Mouse (Mus musculus) urinary bladder, postnatal 25 days (tissue): ENCODE results near the gene Naa38.

Experiments used
- DNase-seq: peaks from one replicate; pipeline ENCODE4 v3.0.0; 2022; ENCODE audit warnings: low spot score

Naa38 gene

DNA sequence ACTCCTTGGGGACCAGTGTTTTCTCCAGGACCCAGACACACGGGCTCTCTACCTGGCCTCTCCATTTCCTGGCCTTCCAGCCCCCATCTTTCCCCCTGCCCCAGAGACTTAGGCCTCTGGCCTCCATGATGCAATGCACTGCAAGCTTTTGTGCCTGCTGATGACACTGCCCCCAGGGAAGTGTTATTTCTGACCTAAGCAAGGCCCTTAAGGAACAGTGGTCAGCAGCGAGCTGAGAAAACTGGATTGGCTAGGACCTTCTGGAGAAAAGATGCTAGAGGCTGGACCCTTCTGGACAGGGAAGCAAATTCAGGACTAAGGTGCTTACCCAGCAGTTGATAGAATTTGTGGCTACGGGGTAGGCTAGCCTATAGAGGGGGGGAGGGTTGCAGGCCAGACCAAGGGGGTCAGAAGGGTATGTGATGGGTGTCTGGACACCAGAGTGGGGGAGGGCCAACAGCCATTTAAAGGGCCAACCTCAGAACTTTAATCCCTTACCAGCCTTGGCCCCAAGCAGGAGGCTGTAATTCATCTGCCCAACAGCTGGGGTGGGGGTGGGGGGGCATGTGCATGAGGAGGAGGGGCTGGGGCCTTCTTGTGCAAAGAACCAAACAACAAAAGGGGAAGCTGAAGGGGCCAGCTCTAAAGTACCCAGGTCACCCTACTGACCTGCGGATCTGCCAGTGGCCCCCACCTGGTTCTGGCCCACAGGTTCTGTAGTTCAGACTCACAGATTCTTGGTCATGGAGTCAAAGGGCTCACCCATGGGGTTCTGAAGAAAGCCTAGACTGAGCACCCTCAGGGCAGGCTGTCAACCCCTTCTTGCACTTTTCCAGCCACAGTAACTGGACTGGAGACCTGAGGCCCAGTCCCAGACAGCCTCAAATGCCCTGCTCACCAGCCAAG, 19.4 kb downstream of the Naa38 start:
- no peak for DNase-seq

DNA sequence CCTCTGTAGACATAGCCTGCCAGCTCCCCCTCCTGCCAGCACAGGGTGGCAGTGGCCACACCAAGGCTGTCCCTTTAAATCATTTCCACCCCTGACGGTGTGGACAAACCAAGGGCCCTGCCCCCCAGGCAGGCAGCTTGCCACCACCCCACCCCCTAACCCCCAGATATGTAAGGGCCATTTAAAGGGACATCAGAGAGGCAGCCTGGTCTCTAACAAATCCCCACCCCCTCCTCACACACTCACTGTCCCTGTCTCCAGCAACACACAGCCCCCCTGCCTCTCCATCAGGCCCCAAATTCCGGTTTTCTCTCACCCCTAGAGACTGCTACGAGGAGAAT, 20.0 kb downstream of the Naa38 start:
- no peak for DNase-seq

DNA sequence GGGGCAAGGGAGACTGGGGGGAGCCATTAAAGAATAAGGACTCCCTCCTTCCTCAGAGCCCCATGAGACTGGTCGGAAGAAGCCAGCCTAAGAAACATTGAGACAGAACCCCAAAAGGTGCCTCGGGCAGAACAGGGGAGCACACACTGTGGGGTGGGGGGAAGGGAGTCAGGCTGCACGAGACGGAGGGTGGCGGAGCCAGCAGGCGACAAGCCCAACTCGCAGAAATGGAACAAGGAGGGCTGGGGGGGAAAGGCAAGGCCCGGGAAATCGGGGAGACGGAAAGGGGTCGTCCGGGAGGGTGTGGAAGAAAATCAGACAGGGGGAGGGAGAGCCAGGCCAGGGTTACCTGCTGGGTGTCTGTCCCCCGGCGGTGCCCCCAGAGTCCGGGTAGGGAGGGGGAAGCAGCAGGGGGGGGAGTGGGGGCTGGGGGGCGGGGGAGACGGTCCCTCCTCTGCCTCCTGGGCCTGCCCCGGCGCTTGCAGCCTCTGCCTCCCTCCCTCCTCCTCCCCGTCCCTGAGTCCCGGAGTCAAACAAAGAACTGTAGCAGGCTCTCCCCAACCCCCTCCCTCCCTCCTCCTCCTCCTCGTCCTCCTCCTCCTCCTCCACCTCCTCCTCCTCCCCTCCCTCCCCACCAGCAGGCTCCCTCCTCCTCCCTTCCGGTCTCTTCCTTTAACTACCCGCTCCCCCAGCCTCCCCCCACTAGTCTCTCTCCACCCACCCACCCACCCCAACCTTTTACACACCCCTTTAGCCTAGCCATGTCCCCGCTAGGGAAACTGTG, 20.6 kb downstream of the Naa38 start:
- no peak for DNase-seq

DNA sequence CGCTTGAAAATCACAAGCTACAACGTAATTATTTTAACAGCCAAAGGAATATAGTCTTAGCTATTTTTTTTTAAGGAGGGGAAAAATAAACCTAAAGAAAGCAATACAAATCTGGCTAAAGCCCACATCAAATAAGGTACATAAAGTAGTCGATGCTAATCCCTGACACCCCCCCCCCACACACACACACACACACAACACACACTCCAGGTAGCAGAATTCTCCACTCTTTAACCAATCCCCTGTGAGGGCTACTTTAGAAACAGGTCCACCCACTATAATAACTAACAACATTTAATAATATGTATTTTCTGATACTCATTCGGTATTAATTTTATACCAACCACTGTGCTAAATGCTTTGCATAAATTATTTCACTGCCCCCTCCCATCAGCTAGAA, 21.2 kb downstream of the Naa38 start:
- no peak for DNase-seq

DNA sequence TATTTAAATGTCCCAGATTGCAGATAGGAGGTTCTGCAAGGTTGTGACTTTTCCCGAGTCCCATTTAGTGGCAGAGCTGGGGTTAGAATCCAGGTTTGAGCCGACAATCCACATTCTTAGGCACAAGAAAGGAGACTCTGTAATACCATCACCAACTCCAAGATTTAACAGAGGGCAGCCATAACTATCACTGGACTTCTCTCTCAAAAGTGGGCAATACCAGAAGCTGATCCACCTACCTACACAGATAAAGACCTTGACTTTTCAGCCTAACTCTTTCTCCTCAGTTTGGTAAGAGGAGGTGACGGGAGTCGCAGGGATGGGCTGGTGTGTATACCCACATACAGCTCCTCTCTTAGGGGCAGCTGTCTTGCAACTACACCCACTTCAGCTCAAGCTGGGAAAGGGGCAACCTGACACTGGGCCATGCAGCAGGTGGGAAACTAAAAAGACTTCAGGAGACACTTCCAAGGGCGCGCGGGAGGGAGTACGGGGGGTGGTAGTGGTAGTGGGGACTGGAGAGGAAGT, 21.7 kb downstream of the Naa38 start:
- no peak for DNase-seq

DNA sequence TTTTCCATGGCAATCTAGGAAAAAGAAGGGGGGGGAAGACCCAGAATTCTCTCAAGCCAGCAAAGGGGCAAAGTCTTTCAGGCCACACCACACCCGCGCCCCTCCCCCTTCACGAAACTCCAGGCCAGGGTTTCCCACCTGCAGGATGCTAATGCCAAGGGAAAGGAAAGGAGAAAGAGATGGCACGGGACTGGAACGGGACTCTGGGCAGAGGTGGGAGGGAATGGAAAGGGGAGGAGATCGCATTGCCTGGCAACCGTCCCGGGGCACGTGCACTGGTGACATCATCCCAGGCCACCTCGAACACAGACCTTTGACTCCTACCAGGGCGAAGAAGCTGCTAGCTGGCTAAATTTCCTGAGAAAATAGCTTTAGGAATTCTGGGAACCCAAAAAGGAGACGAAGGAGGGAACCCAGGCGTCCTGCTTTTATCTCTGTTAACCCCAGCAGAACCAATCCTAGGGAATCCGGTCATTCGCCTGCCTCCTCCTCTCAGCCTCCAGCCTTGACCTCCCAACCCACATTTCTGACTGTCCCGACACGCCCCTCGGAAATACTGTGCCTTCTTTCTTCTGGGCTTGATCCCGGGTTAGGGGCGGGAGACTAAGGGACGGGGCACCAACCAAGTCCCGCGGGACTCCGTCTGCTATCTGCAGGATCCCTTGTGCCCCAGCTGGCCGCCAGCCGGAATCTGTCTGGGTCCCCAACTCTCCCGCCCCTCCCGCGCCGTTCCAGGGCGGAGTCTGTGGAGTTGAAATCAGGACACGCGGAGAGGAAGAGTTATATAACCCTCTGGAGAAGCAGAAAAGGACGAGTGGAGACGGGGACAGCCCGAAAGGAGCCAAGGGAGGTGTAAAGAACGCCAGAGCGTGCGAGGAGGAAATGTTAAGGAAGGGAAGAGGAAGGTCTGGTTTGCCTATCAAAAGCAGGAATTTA, 22.4 kb downstream of the Naa38 start:
- peak; percentile 91 for DNase-seq

DNA sequence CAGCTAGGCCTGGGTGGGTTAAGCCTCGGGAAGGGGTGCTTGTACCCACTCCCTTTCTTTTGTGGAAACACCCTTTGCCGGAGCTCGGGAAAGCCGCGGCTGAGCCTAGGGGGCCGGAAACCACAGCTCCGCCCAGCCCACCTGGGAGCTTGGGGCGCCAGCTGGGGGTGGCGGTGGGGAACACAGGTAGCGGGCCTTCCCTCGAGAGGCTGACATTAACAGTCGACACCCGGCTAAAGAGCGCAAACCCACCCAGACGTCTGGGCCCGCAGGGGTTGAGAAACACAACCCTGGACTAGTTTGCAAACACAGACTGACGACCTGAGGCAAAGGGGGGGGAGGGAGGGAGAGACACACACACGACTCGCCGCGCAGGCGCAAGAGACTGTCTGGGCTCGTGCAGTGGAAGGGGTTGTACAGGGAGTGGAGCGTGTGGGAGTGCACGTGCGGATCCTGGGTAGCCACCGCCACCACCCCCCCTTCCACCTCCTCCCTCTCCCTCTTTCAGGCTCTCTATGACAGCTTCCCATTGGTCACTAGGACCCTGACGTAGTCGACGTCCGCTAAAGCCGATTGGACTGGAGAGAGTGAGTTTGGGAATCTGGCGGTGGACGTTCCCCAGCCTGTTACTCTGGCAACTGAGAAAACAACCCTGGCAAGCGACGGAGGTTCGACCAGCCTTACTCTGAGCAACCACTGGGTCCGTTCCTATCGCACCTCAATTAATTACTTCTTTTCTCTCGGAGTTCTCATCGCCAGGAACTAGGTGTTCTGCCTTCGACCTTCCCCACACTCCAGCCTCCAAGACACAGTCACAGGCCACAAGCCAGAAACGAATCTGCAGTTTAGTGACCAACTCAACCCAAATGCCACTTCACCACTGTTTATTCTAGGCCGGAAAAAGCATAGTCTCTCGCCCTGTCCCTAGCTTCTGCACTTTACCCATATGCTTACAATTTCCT, 23.5 kb downstream of the Naa38 start:
- peak; percentile 78 for DNase-seq

DNA sequence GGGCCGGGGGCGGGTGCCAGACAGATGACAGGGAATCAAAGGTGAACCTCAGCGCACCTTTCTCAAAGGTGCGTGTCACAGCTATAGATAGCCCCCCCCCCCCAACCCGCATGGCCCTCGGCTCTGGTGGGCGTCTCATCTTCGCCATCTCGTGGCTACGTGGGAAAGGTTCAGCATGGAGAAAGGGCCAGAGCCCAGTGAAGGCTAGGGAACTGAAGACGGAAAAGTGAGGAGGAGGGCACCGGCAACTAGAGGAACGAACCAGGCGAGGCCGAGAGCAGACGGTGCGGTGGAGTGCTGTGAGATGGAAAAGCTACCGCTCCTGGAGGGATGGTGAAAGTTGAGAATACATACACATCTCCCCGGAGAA, 24.1 kb downstream of the Naa38 start:
- no peak for DNase-seq

DNA sequence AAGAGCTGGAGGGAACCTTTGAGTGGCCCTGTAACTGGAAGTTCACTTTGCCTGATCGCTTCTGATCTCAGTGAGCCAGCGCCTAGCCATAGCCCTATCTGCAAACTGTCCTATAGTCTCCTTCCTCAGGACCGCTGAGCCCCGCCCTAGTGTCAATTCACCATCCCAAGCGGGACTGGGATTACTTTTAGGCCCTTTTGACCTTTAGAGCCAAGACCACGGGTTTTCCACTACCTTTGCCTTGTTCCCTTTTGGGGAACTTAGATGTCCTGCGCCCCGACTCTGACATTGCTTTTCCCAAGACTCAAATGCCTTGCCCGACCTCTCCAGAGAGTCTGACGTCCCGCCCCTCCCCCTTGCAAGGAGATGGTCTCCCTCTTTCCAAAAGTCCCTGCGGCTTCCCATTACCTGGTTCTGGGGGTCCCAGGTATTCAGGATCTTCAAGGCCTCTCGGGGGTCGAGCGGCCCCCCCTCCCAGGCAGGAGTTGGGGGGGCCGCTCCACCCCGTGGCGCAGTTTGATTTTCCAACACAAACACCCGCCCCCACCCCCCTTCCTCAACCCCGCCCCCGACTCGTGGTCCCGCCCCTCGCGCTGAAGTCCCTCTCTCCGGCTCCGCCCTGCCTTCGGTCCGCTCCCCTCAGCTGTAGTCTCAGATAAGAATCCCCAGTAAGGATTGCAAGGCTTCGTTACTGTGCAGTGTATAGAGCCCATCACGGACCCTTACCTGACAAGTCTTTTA, 24.7 kb downstream of the Naa38 start:
- no peak for DNase-seq

DNA sequence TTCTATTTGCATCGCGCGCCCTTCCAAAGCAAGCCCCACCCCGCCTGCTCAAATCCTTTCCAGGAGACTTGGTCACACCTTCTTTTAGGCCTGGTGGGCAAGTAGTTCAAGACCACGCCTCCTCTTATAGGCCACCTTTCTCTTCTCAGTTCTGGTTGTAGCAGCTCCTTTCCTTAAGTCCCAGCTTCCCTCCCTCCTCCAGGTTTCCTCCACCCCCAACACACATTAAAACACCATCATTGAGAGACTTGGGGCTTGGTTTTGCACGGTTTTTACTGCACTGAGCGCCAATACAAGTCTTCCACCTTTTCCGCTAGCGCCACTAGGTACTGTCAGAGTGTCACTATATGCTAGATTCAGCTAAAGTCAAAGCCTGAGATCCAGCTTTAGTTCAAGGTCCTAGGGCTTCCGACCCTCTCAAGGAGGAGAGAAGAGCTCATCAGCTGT, 25.3 kb downstream of the Naa38 start:
- DNase-seq, result no peak

DNA sequence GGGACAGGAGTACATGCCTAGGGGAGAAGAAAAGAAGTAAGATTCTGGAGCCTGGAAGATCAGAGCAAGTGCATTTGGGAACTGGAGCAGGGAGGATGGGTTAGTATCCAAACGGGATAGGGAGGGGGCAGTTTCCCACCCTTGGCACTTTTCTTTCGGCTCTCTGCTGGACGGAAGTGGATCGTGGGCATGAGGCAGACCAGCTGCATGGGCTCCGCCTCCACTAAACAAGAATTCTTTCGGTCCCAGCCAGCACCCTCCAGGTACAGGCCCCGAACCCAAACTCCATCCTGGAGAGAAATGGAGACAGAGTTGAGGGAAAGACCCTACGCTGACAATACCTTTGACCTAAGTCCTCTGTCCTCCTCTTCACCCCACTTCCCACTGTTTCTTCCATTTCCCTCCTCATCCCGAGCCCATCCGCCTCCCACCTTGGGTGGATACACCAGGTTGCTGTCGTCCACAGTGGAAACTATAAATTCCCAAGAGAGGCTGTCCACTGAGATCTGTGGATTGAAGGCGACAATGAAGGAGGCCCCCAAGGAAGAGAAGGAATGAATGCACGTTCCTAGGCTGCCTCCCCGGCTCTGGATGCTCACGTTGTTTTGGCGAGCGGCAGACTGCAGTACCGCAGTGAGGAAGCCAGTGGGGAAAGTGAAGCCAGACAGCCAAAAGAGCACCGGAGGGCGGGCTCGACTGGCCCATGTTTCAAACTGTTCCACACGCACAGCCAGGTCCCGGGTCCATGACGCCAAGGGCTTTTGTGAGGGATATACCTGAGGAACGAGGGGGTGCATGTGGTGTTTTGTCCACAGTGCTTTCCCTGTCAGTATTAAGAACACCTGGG, 26.1 kb downstream of the Naa38 start:
- DNase-seq, result no peak

DNA sequence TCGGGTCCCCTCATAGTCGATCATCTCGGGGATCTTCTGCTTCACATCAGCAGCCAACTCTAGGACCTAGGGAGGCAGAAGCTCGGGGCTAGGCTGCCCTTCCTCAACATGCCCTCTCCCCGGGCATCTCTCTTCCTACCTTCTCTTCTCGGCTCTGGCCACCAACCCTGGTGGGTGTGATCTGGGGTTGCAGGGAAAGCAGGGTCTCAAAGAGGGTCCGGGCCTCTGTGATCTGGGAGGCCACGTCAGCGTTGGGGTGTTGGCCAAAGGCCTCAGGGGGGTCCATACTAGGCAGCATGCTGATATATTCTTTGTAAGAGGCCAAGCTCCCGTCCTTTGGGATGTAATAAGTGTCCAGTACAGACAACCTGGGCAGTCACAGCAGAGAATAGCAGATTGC, 27.6 kb downstream of the Naa38 start:
- DNase-seq, result no peak

DNA sequence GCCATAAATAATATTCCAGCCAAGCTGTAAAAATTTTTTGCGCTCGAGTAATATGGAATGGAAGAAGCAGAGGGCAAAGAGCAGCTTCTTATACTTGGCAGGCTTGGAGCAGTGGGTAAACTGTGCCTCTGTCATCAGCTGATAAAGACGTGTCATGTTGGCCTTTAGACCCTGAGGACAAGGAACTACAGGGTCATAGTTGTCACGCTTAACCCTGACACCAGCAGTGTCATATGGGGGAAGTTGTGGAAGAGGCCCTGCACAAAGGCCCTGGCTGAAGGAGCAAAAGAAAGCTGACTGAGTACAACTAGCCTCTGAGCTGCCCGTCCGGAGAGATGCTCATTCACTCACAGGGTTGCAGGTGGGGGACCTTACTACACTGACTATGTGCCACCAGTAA, 28.6 kb downstream of the Naa38 start:
- no peak for DNase-seq

DNA sequence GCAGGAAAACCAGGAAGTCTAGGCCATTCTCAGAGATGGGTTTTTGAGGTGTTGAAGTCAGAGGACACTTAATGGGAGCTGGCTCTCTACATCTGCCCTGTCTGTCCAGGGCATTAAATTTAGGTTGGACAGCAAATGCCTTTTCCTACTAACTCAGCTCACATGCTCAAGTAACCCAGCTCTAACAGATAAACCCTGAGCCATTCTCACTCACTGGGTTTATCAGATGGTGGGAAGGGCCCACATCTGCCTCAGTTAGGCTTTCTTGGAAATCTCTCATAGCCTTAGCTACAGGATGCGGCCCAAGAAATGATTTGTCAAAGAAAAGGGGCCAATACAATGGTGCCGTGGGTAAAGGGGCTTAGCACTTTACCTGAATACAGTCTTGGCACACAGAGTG, 31.0 kb downstream of the Naa38 start:
- no peak for DNase-seq

DNA sequence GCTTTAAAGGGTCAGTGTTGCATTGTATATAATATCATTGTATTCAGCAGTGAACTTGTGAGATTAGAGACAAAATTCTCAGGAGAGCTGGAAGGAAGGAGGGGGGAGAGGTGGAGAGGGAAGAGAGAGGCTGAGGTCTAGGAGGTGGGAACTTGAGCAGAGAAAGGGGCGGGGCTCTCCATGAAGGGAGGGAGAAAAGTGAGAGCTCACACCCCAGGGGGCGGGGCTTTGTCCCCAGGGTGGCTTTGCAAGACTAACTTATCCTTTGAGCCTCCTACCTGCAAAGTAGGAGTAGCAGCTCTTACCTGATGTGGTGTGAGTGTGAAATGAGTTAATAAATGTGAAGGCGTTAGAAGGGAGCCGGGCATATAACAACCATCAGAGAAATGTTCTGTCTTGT, 33.5 kb downstream of the Naa38 start:
- peak; percentile 55 for DNase-seq

DNA sequence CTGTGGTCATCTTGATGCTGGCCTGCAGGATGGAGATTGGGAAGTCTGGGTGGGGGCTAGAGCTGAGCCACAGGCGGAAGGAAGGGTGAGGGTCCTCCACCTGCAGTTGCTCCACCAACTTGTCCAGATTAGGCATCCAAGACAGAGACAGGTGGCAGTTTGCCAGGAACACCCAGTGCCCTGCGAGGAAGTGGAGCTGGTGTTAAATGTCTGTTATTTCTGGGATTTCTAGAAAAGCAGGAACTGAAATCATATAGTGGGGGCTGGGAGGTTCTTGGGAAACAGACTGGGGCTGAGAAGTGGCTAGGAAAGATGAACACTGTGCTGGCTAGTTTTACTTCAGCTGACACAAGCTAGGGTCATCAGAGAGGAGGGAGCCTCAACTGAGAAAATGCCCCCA, 34.0 kb downstream of the Naa38 start:
- no peak for DNase-seq

DNA sequence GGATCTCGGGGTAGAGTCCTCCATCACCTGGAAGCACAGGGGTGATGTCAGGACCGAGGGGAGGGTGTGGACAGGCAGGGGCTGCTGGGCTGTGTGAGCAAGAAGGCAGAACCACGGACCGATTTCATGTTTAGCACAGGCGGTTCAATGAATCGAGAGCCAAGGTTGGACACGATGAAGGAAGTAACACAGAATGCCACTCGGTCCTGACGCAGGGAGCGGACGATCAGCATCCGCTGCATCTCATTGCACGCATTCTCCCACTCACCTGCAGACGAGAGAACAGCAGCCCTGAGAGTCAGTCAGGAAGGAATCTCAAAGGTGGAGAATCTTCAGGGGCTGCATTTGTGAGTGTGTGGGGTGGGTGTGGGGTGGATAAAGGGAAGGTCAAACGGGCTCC, 35.3 kb downstream of the Naa38 start:
- no peak for DNase-seq

DNA sequence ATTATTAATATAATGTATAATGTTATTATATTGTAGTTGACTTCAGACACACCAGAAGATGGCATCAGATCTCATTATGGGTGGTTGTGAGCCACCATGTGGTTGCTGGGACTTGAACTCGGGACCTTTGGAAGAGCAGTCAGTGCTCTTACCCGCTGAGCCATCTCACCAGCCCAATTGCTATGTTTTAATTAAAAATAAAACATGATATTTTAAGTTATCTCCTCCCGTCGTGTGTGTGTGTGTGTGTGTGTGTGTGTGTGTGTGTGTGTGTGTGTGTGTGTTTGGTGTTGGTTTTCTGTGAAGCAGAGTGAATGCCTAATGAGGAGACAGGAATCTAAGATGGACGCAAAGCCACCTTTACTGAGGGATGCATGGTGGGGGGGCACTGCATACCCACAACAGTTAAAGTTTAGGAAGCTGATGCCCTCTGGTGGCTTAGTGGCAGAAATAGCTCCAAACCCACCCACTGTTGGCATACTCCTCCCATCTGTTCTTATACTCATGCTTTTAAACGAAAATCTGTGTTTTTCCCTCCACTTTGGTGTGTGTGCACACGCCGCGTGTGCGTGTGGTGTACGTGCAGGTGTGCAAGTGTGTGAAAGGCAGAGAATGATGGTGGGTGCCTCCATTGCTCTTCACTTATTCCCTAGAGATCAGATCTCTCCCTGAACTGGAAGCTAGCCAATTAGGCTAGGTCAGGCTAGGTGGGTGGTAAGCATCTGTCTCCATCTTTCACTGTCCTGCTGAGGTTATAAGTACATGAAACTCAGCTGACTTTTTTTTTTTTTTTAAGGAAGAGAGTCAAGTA, 36.7 kb downstream of the Naa38 start:
- DNase-seq, result peak; percentile 48

DNA sequence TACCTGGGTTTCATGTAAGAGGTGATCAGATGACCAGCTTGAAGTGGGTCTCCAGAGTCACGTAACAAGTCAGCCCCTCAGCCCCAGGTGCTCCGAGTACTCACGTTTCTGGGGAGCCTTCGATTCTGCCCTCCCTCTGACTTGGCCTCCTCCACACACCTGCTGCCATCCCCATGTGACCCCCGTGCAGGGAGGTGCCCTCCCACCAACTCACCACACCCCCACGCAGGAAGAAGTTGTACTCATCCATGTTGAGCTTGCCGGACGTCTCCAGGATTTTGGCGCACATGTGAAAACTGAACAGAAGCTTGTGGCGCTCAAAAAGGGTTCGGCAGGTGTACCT, 37.3 kb downstream of the Naa38 start:
- no peak for DNase-seq
